Mouse (Mus musculus): Measurements from ENCODE around the gene Mfap1b. TPM values are rescaled to one million over a fixed set of nuclear protein-coding genes. Genes with fewer than 3 reads are reported as not detected.
"Not testable (repeated sequence)": the region's sequence is repeated elsewhere in the genome, so short reads cannot be mapped to it uniquely, and the experiment has no call there.

Mfap1b gene
- polyA plus RNA-seq, 1 experiment, result 2.0 TPM

- Histone ChIP-seq H3K4me1 (ENCODE audit: control insufficient read depth, insufficient read depth, insufficient read length) (peaks cover 7% of the 10 kb centered on the region; the same call in 1 of the 2 replicates), H3K36me3 (ENCODE audit: control insufficient read depth, insufficient read depth, low read length) (peaks cover 3% of the 10 kb centered on the region; the same call in 1 of the 2 replicates), H3K27me3 (ENCODE audit: control insufficient read depth, insufficient read depth, low read length) (no peaks in the 10 kb centered on the region), H3K27ac (ENCODE audit: insufficient read depth, low read length) (peak overlapping the region; percentile 47), H3K4me3 (ENCODE audit: extremely low read depth, insufficient read depth, insufficient read length) (no peak overlapping the region; the same call in 1 of the 2 replicates)
- TF ChIP-seq CTCF (IDR thresholded peaks at IDR 0.05; ENCODE audit: extremely low read depth, insufficient read depth, insufficient read length, insufficient replicate concordance) (no peak), POLR2A (IDR thresholded peaks at IDR 0.05; ENCODE audit: low read depth, low read length) (no peak)
- peak in 1 of 2 experiments; percentile 43 for DNase-seq (ENCODE audit: low read depth in 1 of 2, low spot score in 2 of 2)
- 86% methylated on average over 8 of the region's 8 CpGs for WGBS
Observed at GRCm38 (mm10) chr2:121511401-121511800, 37.5 kb upstream of the Mfap1b start.

GRCm38 (mm10) chr2:121509584-121509983 is 35.7 kb upstream of the Mfap1b start:
- H3K27me3 ChIP-seq (ENCODE audit: control insufficient read depth, insufficient read depth, low read length), result no peaks in the 10 kb centered on the region
- peak overlapping the region; percentile 37; the same call in 1 of the 2 replicates for H3K4me3 ChIP-seq (ENCODE audit: extremely low read depth, insufficient read depth, insufficient read length)
- 60% methylated on average over 16 of the region's 16 CpGs for WGBS
- TF ChIP-seq CTCF (IDR thresholded peaks at IDR 0.05; ENCODE audit: extremely low read depth, insufficient read depth, insufficient read length, insufficient replicate concordance), result no peak
- no peak for TF ChIP-seq POLR2A (IDR thresholded peaks at IDR 0.05; ENCODE audit: low read depth, low read length)
- H3K27ac ChIP-seq (ENCODE audit: insufficient read depth, low read length), result no peak overlapping the region
- peaks cover 7% of the 10 kb centered on the region; the same call in 1 of the 2 replicates for H3K4me1 ChIP-seq (ENCODE audit: control insufficient read depth, insufficient read depth, insufficient read length)
- peak in 1 of 2 experiments; percentile 33 for DNase-seq (ENCODE audit: low read depth in 1 of 2, low spot score in 2 of 2)
- H3K36me3 ChIP-seq (ENCODE audit: control insufficient read depth, insufficient read depth, low read length), result peaks cover 3% of the 10 kb centered on the region; the same call in 1 of the 2 replicates

GRCm38 (mm10) chr2:121507951-121508330 is 34.1 kb upstream of the Mfap1b start:
- TF ChIP-seq CTCF (IDR thresholded peaks at IDR 0.05; ENCODE audit: extremely low read depth, insufficient read depth, insufficient read length, insufficient replicate concordance) (no peak), POLR2A (IDR thresholded peaks at IDR 0.05; ENCODE audit: low read depth, low read length) (no peak)
- 76% methylated on average over 2 of the region's 2 CpGs for WGBS
- H3K27me3 ChIP-seq (ENCODE audit: control insufficient read depth, insufficient read depth, low read length), result no peaks in the 10 kb centered on the region
- no peak overlapping the region for H3K27ac ChIP-seq (ENCODE audit: insufficient read depth, low read length)
- peaks cover 3% of the 10 kb centered on the region; the same call in 1 of the 2 replicates for H3K36me3 ChIP-seq (ENCODE audit: control insufficient read depth, insufficient read depth, low read length)
- H3K4me3 ChIP-seq (ENCODE audit: extremely low read depth, insufficient read depth, insufficient read length), result no peak overlapping the region
- peaks cover 7% of the 10 kb centered on the region; the same call in 1 of the 2 replicates for H3K4me1 ChIP-seq (ENCODE audit: control insufficient read depth, insufficient read depth, insufficient read length)
- no peak for DNase-seq (ENCODE audit: low read depth in 1 of 2, low spot score in 2 of 2)

- H3K4me3 ChIP-seq (ENCODE audit: extremely low read depth, insufficient read depth, insufficient read length), result peak overlapping the region; percentile 48
- DNase-seq (ENCODE audit: low read depth in 1 of 2, low spot score in 2 of 2), result no peak
- peaks cover 3% of the 10 kb centered on the region; the same call in 1 of the 2 replicates for H3K36me3 ChIP-seq (ENCODE audit: control insufficient read depth, insufficient read depth, low read length)
- peaks cover 7% of the 10 kb centered on the region; the same call in 1 of the 2 replicates for H3K4me1 ChIP-seq (ENCODE audit: control insufficient read depth, insufficient read depth, insufficient read length)
- H3K27ac ChIP-seq (ENCODE audit: insufficient read depth, low read length), result no peak overlapping the region
- H3K27me3 ChIP-seq (ENCODE audit: control insufficient read depth, insufficient read depth, low read length), result no peaks in the 10 kb centered on the region
- TF ChIP-seq POLR2A (IDR thresholded peaks at IDR 0.05; ENCODE audit: low read depth, low read length) (no peak), CTCF (IDR thresholded peaks at IDR 0.05; ENCODE audit: extremely low read depth, insufficient read depth, insufficient read length, insufficient replicate concordance) (no peak)
- 5% methylated on average over 12 of the region's 12 CpGs for WGBS
Observed at GRCm38 (mm10) chr2:121507173-121507950, 33.5 kb upstream of the Mfap1b start.

GRCm38 (mm10) chr2:121505942-121506882 is 32.3 kb upstream of the Mfap1b start, which contains the start of the genes Mfap1a and Wdr76:
Mfap1a (minus strand) TSS chr2:121506665.
Wdr76 (plus strand) TSS chr2:121506723.
- Histone ChIP-seq H3K27ac (ENCODE audit: insufficient read depth, low read length) (peak within 1 kb of the TSS; percentile 89), H3K4me3 (ENCODE audit: extremely low read depth, insufficient read depth, insufficient read length) (peak within 1 kb of the TSS; percentile 81)
- TF ChIP-seq POLR2A (IDR thresholded peaks at IDR 0.05; ENCODE audit: low read depth, low read length), result peak; percentile 94
- H3K36me3 ChIP-seq (ENCODE audit: control insufficient read depth, insufficient read depth, low read length); H3K4me1 ChIP-seq (ENCODE audit: control insufficient read depth, insufficient read depth, insufficient read length); H3K27me3 ChIP-seq (ENCODE audit: control insufficient read depth, insufficient read depth, low read length): not testable (repeated sequence)
- WGBS, result 3% methylated on average over 42 of the region's 42 CpGs
- DNase-seq (ENCODE audit: low read depth in 1 of 2, low spot score in 2 of 2), result peak; percentile 70 to 78

- H3K4me3 ChIP-seq (ENCODE audit: extremely low read depth, insufficient read depth, insufficient read length); H3K27ac ChIP-seq (ENCODE audit: insufficient read depth, low read length); H3K4me1 ChIP-seq (ENCODE audit: control insufficient read depth, insufficient read depth, insufficient read length); DNase-seq (ENCODE audit: low read depth in 1 of 2, low spot score in 2 of 2); H3K36me3 ChIP-seq (ENCODE audit: control insufficient read depth, insufficient read depth, low read length); H3K27me3 ChIP-seq (ENCODE audit: control insufficient read depth, insufficient read depth, low read length): not testable (repeated sequence)
- WGBS, result 100% methylated on average over 1 of the region's 6 CpGs
Observed at GRCm38 (mm10) chr2:121501550-121501949, 27.7 kb upstream of the Mfap1b start.

- not testable (repeated sequence) for H3K4me1 ChIP-seq (ENCODE audit: control insufficient read depth, insufficient read depth, insufficient read length); H3K36me3 ChIP-seq (ENCODE audit: control insufficient read depth, insufficient read depth, low read length); DNase-seq (ENCODE audit: low read depth in 1 of 2, low spot score in 2 of 2); H3K27me3 ChIP-seq (ENCODE audit: control insufficient read depth, insufficient read depth, low read length); H3K4me3 ChIP-seq (ENCODE audit: extremely low read depth, insufficient read depth, insufficient read length); H3K27ac ChIP-seq (ENCODE audit: insufficient read depth, low read length)
- 76% methylated on average over 2 of the region's 2 CpGs for WGBS
Observed at GRCm38 (mm10) chr2:121484403-121484802, 10.5 kb upstream of the Mfap1b start.
